Mouse (Mus musculus) limb, embryonic 15.5 days (tissue): Measurements from ENCODE around the gene Mrpl23. TPM values are rescaled to one million over a fixed set of nuclear protein-coding genes. Genes with fewer than 3 reads are reported as not detected.

Source experiments
- ATAC-seq: fragments of 200-750 bp; cut with Nextera tagmentation; 2 replicates; pipeline ENCODE4 v1.8.0; 2017; ENCODE audit warnings: low read depth, moderate TSS enrichment; ENCODE audit not compliant: insufficient number of reproducible peaks, low FRiP score, low TSS enrichment
- H3K27ac ChIP-seq: fragments of 300-500 bp; sonication (generic); 2 replicates; pipeline ENCODE4 v1.5.1; 2015; ENCODE audit warnings: moderate library complexity, mild to moderate bottlenecking, inconsistent platforms
- H3K27me3 ChIP-seq: fragments of 300-500 bp; sonication (generic); 2 replicates; pipeline ENCODE4 v1.6.1; 2015; ENCODE audit warnings: inconsistent platforms
- H3K36me3 ChIP-seq: fragments of 300-500 bp; sonication (generic); 2 replicates; pipeline ENCODE4 v1.6.1; 2015; ENCODE audit warnings: inconsistent platforms
- H3K4me1 ChIP-seq: fragments of 300-500 bp; sonication (generic); 2 replicates; pipeline ENCODE4 v1.6.1; 2015; ENCODE audit warnings: inconsistent platforms
- H3K4me2 ChIP-seq: fragments of 300-500 bp; sonication (generic); 2 replicates; pipeline ENCODE4 v1.6.1; 2015; ENCODE audit warnings: mild to moderate bottlenecking, inconsistent platforms
- H3K4me3 ChIP-seq: fragments of 300-500 bp; sonication (generic); 2 replicates; pipeline ENCODE4 v1.5.1; 2015; ENCODE audit warnings: mild to moderate bottlenecking, inconsistent platforms
- H3K9ac ChIP-seq: fragments of 300-500 bp; sonication (generic); 2 replicates; pipeline ENCODE4 v1.6.1; 2015; ENCODE audit warnings: inconsistent platforms
- H3K9me3 ChIP-seq: fragments of 300-500 bp; sonication (generic); 2 replicates; pipeline ENCODE4 v1.6.1; 2016; ENCODE audit warnings: inconsistent platforms
- WGBS: fragments of 180-500 bp; shearing (Covaris S2); methylation state at CpG from one replicate; pipeline ENCODE4 v1.1.7; 2015; 5-methylcytosine and 5-hydroxymethylcytosine counted together
- polyA plus RNA-seq: library from polyadenylated mRNA; unstranded; fragments of >200 nt; fragmentation: Nextera tagmentation; extraction: Ambion mirVana; gene quantifications from 2 replicates; pipeline ENCODE4 v1.2.1, GENCODE M21; 2015

Mrpl23 gene
- polyA plus RNA-seq, 1 experiment from 2014 or later = 28.8 TPM

GRCm38 (mm10) chr7:142523200-142523990, 9.1 kb upstream of the Mrpl23 start:
- 29% methylated on average over 17 of the region's 17 CpGs for WGBS

GRCm38 (mm10) chr7:142525342-142526178, 6.9 kb upstream of the Mrpl23 start:
- no peak overlapping the region for H3K4me2 ChIP-seq
- 39% methylated on average over 13 of the region's 13 CpGs for WGBS
- no peaks in the 10 kb centered on the region for H3K9me3 ChIP-seq
- no peak overlapping the region for H3K4me3 ChIP-seq
- no peak overlapping the region for H3K9ac ChIP-seq
- H3K36me3 ChIP-seq = no peaks in the 10 kb centered on the region
- peak overlapping the region; percentile 89 for H3K27ac ChIP-seq
- H3K27me3 ChIP-seq = no peaks in the 10 kb centered on the region
- H3K4me1 ChIP-seq = peaks cover 54% of the 10 kb centered on the region
- ATAC-seq = 0 out of 2 replicates have a peak, but pooled peaks have one; percentile 53

More at GRCm38 (mm10) chr7:142523200-142523990, 9.1 kb upstream of the Mrpl23 start:
- Histone ChIP-seq H3K4me3 (no peak overlapping the region), H3K9me3 (no peaks in the 10 kb centered on the region), H3K4me2 (no peak overlapping the region), H3K4me1 (peaks cover 52% of the 10 kb centered on the region), H3K36me3 (no peaks in the 10 kb centered on the region), H3K9ac (no peak overlapping the region), H3K27me3 (no peaks in the 10 kb centered on the region), H3K27ac (peak overlapping the region; percentile 82)
- no peak for ATAC-seq

GRCm38 (mm10) chr7:142529350-142529749, 3.1 kb upstream of the Mrpl23 start:
- ATAC-seq = no peak
- no peak overlapping the region for H3K9ac ChIP-seq
- no peak overlapping the region for H3K4me2 ChIP-seq
- WGBS = 54% methylated on average over 10 of the region's 10 CpGs
- no peaks in the 10 kb centered on the region for H3K36me3 ChIP-seq
- H3K27me3 ChIP-seq = no peaks in the 10 kb centered on the region
- no peak overlapping the region for H3K4me3 ChIP-seq
- peak overlapping the region; percentile 52; the same call in 1 of the 2 replicates for H3K27ac ChIP-seq
- peaks cover 61% of the 10 kb centered on the region for H3K4me1 ChIP-seq
- no peaks in the 10 kb centered on the region for H3K9me3 ChIP-seq

GRCm38 (mm10) chr7:142531973-142532521, 439 bp upstream of the Mrpl23 start:
- Histone ChIP-seq H3K4me3 (0 out of 2 replicates have a peak overlapping the region, but pooled peaks have one; percentile 52), H3K9ac (no peak overlapping the region), H3K27ac (peak overlapping the region; percentile 97), H3K36me3 (no peaks in the 10 kb centered on the region), H3K9me3 (no peaks in the 10 kb centered on the region), H3K4me2 (peak overlapping the region; percentile 71; the same call in 1 of the 2 replicates), H3K4me1 (peaks cover 58% of the 10 kb centered on the region), H3K27me3 (no peaks in the 10 kb centered on the region)
- ATAC-seq = peak; percentile 7; the same call in 1 of the 2 replicates
- 53% methylated on average over 4 of the region's 4 CpGs for WGBS

- 2% methylated on average over 43 of the region's 44 CpGs for WGBS
- peaks cover 64% of the 10 kb centered on the region for H3K4me1 ChIP-seq
- no peaks in the 10 kb centered on the region for H3K27me3 ChIP-seq
- H3K4me3 ChIP-seq = peak overlapping the region; percentile 52
- peak overlapping the region; percentile 75 for H3K9ac ChIP-seq
- H3K4me2 ChIP-seq = peak overlapping the region; percentile 71
- peak overlapping the region; percentile 97 for H3K27ac ChIP-seq
- no peaks in the 10 kb centered on the region for H3K36me3 ChIP-seq
- no peaks in the 10 kb centered on the region for H3K9me3 ChIP-seq
- ATAC-seq = peak; percentile 68
Observed at GRCm38 (mm10) chr7:142533059-142533855, 771 bp downstream of the Mrpl23 start.

GRCm38 (mm10) chr7:142535116-142535515, 2.6 kb downstream of the Mrpl23 start:
- no peak overlapping the region for H3K4me3 ChIP-seq
- no peaks in the 10 kb centered on the region for H3K9me3 ChIP-seq
- peaks cover 77% of the 10 kb centered on the region for H3K4me1 ChIP-seq
- ATAC-seq = no peak
- H3K36me3 ChIP-seq = no peaks in the 10 kb centered on the region
- H3K9ac ChIP-seq = no peak overlapping the region
- WGBS = 32% methylated on average over 4 of the region's 4 CpGs
- peak overlapping the region; percentile 97 for H3K27ac ChIP-seq
- H3K4me2 ChIP-seq = no peak overlapping the region
- no peaks in the 10 kb centered on the region for H3K27me3 ChIP-seq

- Histone ChIP-seq H3K27ac (peak overlapping the region; percentile 97), H3K9me3 (no peaks in the 10 kb centered on the region), H3K9ac (no peak overlapping the region), H3K4me1 (peaks cover 81% of the 10 kb centered on the region), H3K27me3 (no peaks in the 10 kb centered on the region), H3K4me2 (no peak overlapping the region), H3K36me3 (no peaks in the 10 kb centered on the region), H3K4me3 (no peak overlapping the region)
- no peak for ATAC-seq
- WGBS = 95% methylated on average over 5 of the region's 5 CpGs
Observed at GRCm38 (mm10) chr7:142535832-142536231, 3.3 kb downstream of the Mrpl23 start.

- no peak for ATAC-seq
- no peak overlapping the region for H3K4me2 ChIP-seq
- no peaks in the 10 kb centered on the region for H3K36me3 ChIP-seq
- peak overlapping the region; percentile 92 for H3K27ac ChIP-seq
- H3K9ac ChIP-seq = no peak overlapping the region
- H3K4me3 ChIP-seq = no peak overlapping the region
- H3K9me3 ChIP-seq = no peaks in the 10 kb centered on the region
- peaks cover 86% of the 10 kb centered on the region for H3K4me1 ChIP-seq
- no peaks in the 10 kb centered on the region for H3K27me3 ChIP-seq
- WGBS = 38% methylated on average over 5 of the region's 5 CpGs
Observed at GRCm38 (mm10) chr7:142537181-142537580, 4.7 kb downstream of the Mrpl23 start.

- Histone ChIP-seq H3K4me3 (no peak overlapping the region), H3K4me2 (no peak overlapping the region), H3K9me3 (no peaks in the 10 kb centered on the region), H3K4me1 (peaks cover 86% of the 10 kb centered on the region), H3K27ac (peak overlapping the region; percentile 92), H3K36me3 (no peaks in the 10 kb centered on the region), H3K27me3 (no peaks in the 10 kb centered on the region), H3K9ac (no peak overlapping the region)
- WGBS = 3% methylated on average over 6 of the region's 6 CpGs
- peak; percentile 55; the same call in 1 of the 2 replicates for ATAC-seq
Observed at GRCm38 (mm10) chr7:142537879-142538278, 5.4 kb downstream of the Mrpl23 start.

GRCm38 (mm10) chr7:142538291-142538690, 5.8 kb downstream of the Mrpl23 start:
- 10% methylated on average over 4 of the region's 4 CpGs for WGBS
- Histone ChIP-seq H3K4me2 (no peak overlapping the region), H3K9ac (no peak overlapping the region), H3K36me3 (no peaks in the 10 kb centered on the region), H3K4me3 (no peak overlapping the region), H3K9me3 (no peaks in the 10 kb centered on the region), H3K27ac (peak overlapping the region; percentile 92), H3K4me1 (peaks cover 86% of the 10 kb centered on the region), H3K27me3 (no peaks in the 10 kb centered on the region)
- ATAC-seq = peak; percentile 26; the same call in 1 of the 2 replicates

GRCm38 (mm10) chr7:142538766-142539165, 6.3 kb downstream of the Mrpl23 start:
- Histone ChIP-seq H3K4me3 (no peak overlapping the region), H3K9ac (no peak overlapping the region), H3K9me3 (no peaks in the 10 kb centered on the region), H3K4me1 (peaks cover 86% of the 10 kb centered on the region), H3K36me3 (no peaks in the 10 kb centered on the region), H3K27ac (peak overlapping the region; percentile 92), H3K27me3 (no peaks in the 10 kb centered on the region), H3K4me2 (no peak overlapping the region)
- 18% methylated on average over 6 of the region's 6 CpGs for WGBS
- ATAC-seq = no peak
